Comparison of ENCODE assay signal across 24 mouse cellular contexts in the genomic region with DNA sequence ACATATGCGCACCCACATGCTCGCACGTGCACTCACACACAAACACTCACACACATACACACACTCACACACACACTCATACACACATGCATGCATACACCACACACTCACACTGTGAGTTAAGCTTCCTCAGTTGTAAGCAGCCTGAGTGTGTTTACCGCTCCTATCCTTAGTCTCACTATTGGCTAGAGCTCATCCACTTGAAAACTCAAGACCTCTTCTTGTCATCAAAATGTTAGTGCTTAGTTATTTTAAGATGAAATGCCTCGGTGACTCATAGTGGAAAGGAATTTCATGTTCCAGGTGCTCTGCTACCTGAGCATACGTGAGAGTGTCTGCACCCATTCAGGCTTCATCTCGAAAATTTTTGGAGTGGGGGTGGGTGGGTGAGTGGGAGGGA. TPM values are rescaled to one million over a fixed set of nuclear protein-coding genes. Genes with fewer than 3 reads are reported as not detected.
DNase-seq lines count a peak whose midpoint lies in the region; ATAC-seq and TF ChIP-seq lines count a peak whose summit lies in the region.
"Had no signal": no experiment of that assay in that cellular context is flagged by ENCODE, and none has a peak within 500 bp of the region (broad histone marks: within the 10 kb centered on the region; RNA-seq: fewer than 3 reads in every experiment).

No protein-coding gene starts in this region.

- H3K4me3 ChIP-seq in heart, embryonic 13.5 days = no peak overlapping the region
- H3K4me3 ChIP-seq in lung, embryonic 15.5 days = no peak overlapping the region
- no peak overlapping the region for H3K4me3 ChIP-seq in lung, adult 2 months (replicated peaks; ENCODE audit: extremely low read depth, low read depth, low read length)
- no peak overlapping the region for H3K4me3 ChIP-seq in liver, embryonic 15.5 days (replicated peaks)
- H3K4me3 ChIP-seq: forebrain, embryonic 10.5 days; hindbrain, embryonic 13.5 days; midbrain, embryonic 15.5 days; neural tube, embryonic 12.5 days had no signal

- no peak for TF ChIP-seq POLR2A in lung, adult 2 months (IDR thresholded peaks at IDR 0.05; ENCODE audit: borderline replicate concordance, extremely low read depth, low read depth, low read length)

- H3K36me3 ChIP-seq in heart, embryonic 13.5 days = no peaks in the 10 kb centered on the region
- H3K36me3 ChIP-seq in lung, embryonic 15.5 days = no peaks in the 10 kb centered on the region
- no peaks in the 10 kb centered on the region for H3K36me3 ChIP-seq in liver, embryonic 15.5 days (replicated peaks)
- H3K36me3 ChIP-seq: forebrain, embryonic 10.5 days; G1E; hindbrain, embryonic 13.5 days; midbrain, embryonic 15.5 days; neural tube, embryonic 12.5 days had no signal

- no peak for ATAC-seq in heart, embryonic 13.5 days (ENCODE audit: extremely low read depth, insufficient number of reproducible peaks, low FRiP score, low TSS enrichment)
- ATAC-seq in lung, embryonic 15.5 days (ENCODE audit: borderline replicate concordance, extremely low read depth, low FRiP score, low TSS enrichment) = peak; percentile 51
- no peak for ATAC-seq in liver, embryonic 15.5 days (ENCODE audit: insufficient read depth)
- ATAC-seq: midbrain, embryonic 15.5 days; Patski had no signal

- H3K27me3 ChIP-seq in heart, embryonic 13.5 days (replicated peaks) = no peaks in the 10 kb centered on the region
- H3K27me3 ChIP-seq in lung, embryonic 15.5 days = no peaks in the 10 kb centered on the region
- no peaks in the 10 kb centered on the region for H3K27me3 ChIP-seq in liver, embryonic 15.5 days
- H3K27me3 ChIP-seq: CH12.LX; hindbrain, embryonic 13.5 days; midbrain, embryonic 15.5 days; neural tube, embryonic 12.5 days; Patski had no signal

- no peaks in the 10 kb centered on the region for H3K9me3 ChIP-seq in heart, embryonic 13.5 days
- no peaks in the 10 kb centered on the region for H3K9me3 ChIP-seq in lung, embryonic 15.5 days
- no peaks in the 10 kb centered on the region for H3K9me3 ChIP-seq in liver, embryonic 15.5 days (replicated peaks)
- H3K9me3 ChIP-seq: forebrain, embryonic 10.5 days; G1E; hindbrain, embryonic 13.5 days; midbrain, embryonic 15.5 days; neural tube, embryonic 12.5 days had no signal

- DNase-seq in heart, adult 8-10 months (ENCODE audit: low spot score) = no peak
- no peak for DNase-seq in lung, adult 2 months
- DNase-seq in lung, postnatal 36 days = peak; percentile 81
- DNase-seq in thymus, postnatal 4 days = no peak
- DNase-seq: adrenal gland, postnatal 36 days; B cell, adult 2 months; cerebellum, adult 11 months; cerebellum, adult 9-11 months; gastrocnemius, postnatal 36 days; kidney, adult 2 months; kidney, postnatal 14 days; left cerebral cortex, postnatal 4 days; retina, postnatal 1 day; thymus, adult 18-20 months had no signal

- WGBS in heart, embryonic 13.5 days = 62% methylated on average over 7 of the region's 7 CpGs
- WGBS in lung, embryonic 15.5 days = 61% methylated on average over 7 of the region's 7 CpGs
- 68% methylated on average over 7 of the region's 7 CpGs for WGBS in lung, adult 2 months
- WGBS in liver, embryonic 15.5 days (ENCODE audit: insufficient replicate concordance) = 78% methylated on average over 7 of the region's 7 CpGs

- H3K4me1 ChIP-seq in heart, embryonic 13.5 days = peaks cover 49% of the 10 kb centered on the region
- peaks cover 56% of the 10 kb centered on the region for H3K4me1 ChIP-seq in lung, embryonic 15.5 days
- peaks cover 8% of the 10 kb centered on the region for H3K4me1 ChIP-seq in lung, adult 2 months (ENCODE audit: control insufficient read depth, insufficient read depth, low read length)
- peaks cover 55% of the 10 kb centered on the region for H3K4me1 ChIP-seq in liver, embryonic 15.5 days (replicated peaks)
- H3K4me1 ChIP-seq: midbrain, embryonic 15.5 days had no signal

- H3K27ac ChIP-seq in heart, embryonic 13.5 days (replicated peaks) = no peak overlapping the region
- H3K27ac ChIP-seq in lung, embryonic 15.5 days = peak overlapping the region; percentile 79
- peak overlapping the region; percentile 99 for H3K27ac ChIP-seq in liver, embryonic 15.5 days (replicated peaks)
- H3K27ac ChIP-seq: forebrain, embryonic 10.5 days; hindbrain, embryonic 13.5 days; midbrain, embryonic 15.5 days; neural tube, embryonic 12.5 days had no signal

- no peak overlapping the region for H3K9ac ChIP-seq in heart, embryonic 13.5 days
- H3K9ac ChIP-seq in lung, embryonic 15.5 days = no peak overlapping the region
- H3K9ac ChIP-seq in liver, embryonic 15.5 days = no peak overlapping the region
- H3K9ac ChIP-seq: hindbrain, embryonic 13.5 days; midbrain, embryonic 15.5 days; neural tube, embryonic 12.5 days had no signal

- peak overlapping the region; percentile 34 for H3K4me2 ChIP-seq in heart, embryonic 13.5 days
- H3K4me2 ChIP-seq in lung, embryonic 15.5 days = peak overlapping the region; percentile 44
- no peak overlapping the region for H3K4me2 ChIP-seq in liver, embryonic 15.5 days
- H3K4me2 ChIP-seq: hindbrain, embryonic 13.5 days; midbrain, embryonic 15.5 days; neural tube, embryonic 12.5 days had no signal

- no peak for TF ChIP-seq CTCF in lung, adult 2 months (IDR thresholded peaks at IDR 0.05; ENCODE audit: insufficient read depth, low read length)

RNA-seq across cellular contexts. Expression of gene Gm10260, which starts 21.2 kb away (rescaled TPM):
- 0.70 and 2.9 TPM in 2 replicates for polyA plus RNA-seq in heart, embryonic 13.5 days (2015; fragmentation: Nextera tagmentation; extraction: Ambion mirVana)
- total RNA-seq in heart, adult 8-10 months (2022) = 100 to 1,000 TPM in 3 of 4 experiments, 10 to 100 TPM in 1; 89.5 to 120 (median 108) TPM
- polyA plus RNA-seq in lung, embryonic 15.5 days (2015; fragmentation: Nextera tagmentation; extraction: Ambion mirVana) = 3.2 and 3.4 TPM in 2 replicates
- 1.2 and 1.5 TPM in 2 replicates for polyA plus RNA-seq in lung, adult 2 months (2012; rRNA removed)
- 2.4 and 5.0 TPM in 2 replicates for polyA plus RNA-seq in liver, embryonic 15.5 days (2015; fragmentation: Nextera tagmentation; extraction: Ambion mirVana)
